In the genomic region with DNA sequence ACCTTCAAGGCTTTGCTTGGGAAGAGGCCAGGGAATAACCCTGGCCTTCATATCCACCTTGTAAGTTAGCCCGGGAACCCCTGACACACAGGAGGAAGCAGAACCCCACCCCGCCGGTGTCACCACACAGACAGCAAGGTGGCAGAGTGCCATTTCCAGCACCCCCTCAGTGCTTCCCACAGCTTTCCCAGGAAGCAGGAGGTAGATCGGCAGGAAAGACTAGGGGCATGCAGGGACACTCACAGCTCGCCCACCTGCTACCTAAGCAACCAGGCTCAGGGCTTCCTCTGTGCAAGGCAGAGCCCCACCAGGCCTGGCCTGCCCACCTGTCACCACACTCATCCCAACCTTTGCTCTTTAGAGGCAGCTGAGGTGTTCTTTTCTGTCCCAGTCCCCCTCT, we compare ENCODE assay signal across 7 mouse cellular contexts. TPM values are rescaled to one million over a fixed set of nuclear protein-coding genes. Genes with fewer than 3 reads are reported as not detected.
DNase-seq lines count a peak whose midpoint lies in the region; ATAC-seq lines count a peak whose summit lies in the region.

No protein-coding gene starts in this region.

- H3K4me2 ChIP-seq in lung, embryonic 15.5 days = peak overlapping the region; percentile 63
- peak overlapping the region; percentile 80 for H3K4me2 ChIP-seq in embryonic facial prominence, embryonic 11.5 days (ENCODE audit: low read depth, low read length)
- peak overlapping the region; percentile 74 for H3K4me2 ChIP-seq in hindbrain, embryonic 15.5 days
- peak overlapping the region; percentile 91 for H3K4me2 ChIP-seq in liver, embryonic 12.5 days

- peak overlapping the region; percentile 75; the same call in 1 of the 2 replicates for H3K9ac ChIP-seq in lung, embryonic 15.5 days
- peak overlapping the region; percentile 37 for H3K9ac ChIP-seq in embryonic facial prominence, embryonic 11.5 days (replicated peaks; ENCODE audit: low read length)
- H3K9ac ChIP-seq in hindbrain, embryonic 15.5 days = peak overlapping the region; percentile 85
- H3K9ac ChIP-seq in liver, embryonic 12.5 days = peak overlapping the region; percentile 84; the same call in 1 of the 2 replicates

- no peak for DNase-seq in lung, postnatal 36 days
- no peak for DNase-seq in embryonic facial prominence, embryonic 11.5 days (ENCODE audit: low spot score)
- peak; percentile 28 for DNase-seq in telencephalon, adult 2 months (ENCODE audit: low read depth, low spot score)
- no peak for DNase-seq in thymus, postnatal 0 days (ENCODE audit: low spot score)

- H3K4me3 ChIP-seq in lung, embryonic 15.5 days = peak overlapping the region; percentile 69; the same call in 1 of the 2 replicates
- peak overlapping the region; percentile 7; the same call in 1 of the 2 replicates for H3K4me3 ChIP-seq in embryonic facial prominence, embryonic 11.5 days (ENCODE audit: low read depth, low read length)
- H3K4me3 ChIP-seq in hindbrain, embryonic 15.5 days = peak overlapping the region; percentile 74
- H3K4me3 ChIP-seq in liver, embryonic 12.5 days = peak overlapping the region; percentile 81

- no peaks in the 10 kb centered on the region for H3K27me3 ChIP-seq in lung, embryonic 15.5 days
- no peaks in the 10 kb centered on the region for H3K27me3 ChIP-seq in embryonic facial prominence, embryonic 11.5 days (ENCODE audit: control insufficient read depth, insufficient read depth, low read length)
- no peaks in the 10 kb centered on the region for H3K27me3 ChIP-seq in hindbrain, embryonic 15.5 days
- H3K27me3 ChIP-seq in liver, embryonic 12.5 days (replicated peaks) = no peaks in the 10 kb centered on the region

- no peaks in the 10 kb centered on the region for H3K9me3 ChIP-seq in lung, embryonic 15.5 days
- H3K9me3 ChIP-seq in embryonic facial prominence, embryonic 11.5 days (replicated peaks; ENCODE audit: control insufficient read depth, low read length) = no peaks in the 10 kb centered on the region
- no peaks in the 10 kb centered on the region for H3K9me3 ChIP-seq in hindbrain, embryonic 15.5 days
- no peaks in the 10 kb centered on the region for H3K9me3 ChIP-seq in liver, embryonic 12.5 days (replicated peaks)

- H3K4me1 ChIP-seq in lung, embryonic 15.5 days = peaks cover 72% of the 10 kb centered on the region
- H3K4me1 ChIP-seq in embryonic facial prominence, embryonic 11.5 days (ENCODE audit: control insufficient read depth, insufficient read depth, low read length) = peaks cover 14% of the 10 kb centered on the region
- H3K4me1 ChIP-seq in hindbrain, embryonic 15.5 days (replicated peaks) = peaks cover 90% of the 10 kb centered on the region
- H3K4me1 ChIP-seq in liver, embryonic 12.5 days = peaks cover 89% of the 10 kb centered on the region

- H3K36me3 ChIP-seq in lung, embryonic 15.5 days = peaks cover 11% of the 10 kb centered on the region; the same call in 1 of the 2 replicates
- H3K36me3 ChIP-seq in embryonic facial prominence, embryonic 11.5 days (replicated peaks; ENCODE audit: control insufficient read depth, insufficient read depth, low read depth, low read length) = no peaks in the 10 kb centered on the region
- no peaks in the 10 kb centered on the region for H3K36me3 ChIP-seq in hindbrain, embryonic 15.5 days
- H3K36me3 ChIP-seq in liver, embryonic 12.5 days = peaks cover 45% of the 10 kb centered on the region

- no peak for ATAC-seq in lung, embryonic 15.5 days (ENCODE audit: borderline replicate concordance, extremely low read depth, low FRiP score, low TSS enrichment)
- ATAC-seq in embryonic facial prominence, embryonic 11.5 days (replicated peaks; ENCODE audit: insufficient number of reproducible peaks, low FRiP score, low TSS enrichment, low read depth) = no peak
- no peak for ATAC-seq in hindbrain, embryonic 15.5 days (ENCODE audit: low FRiP score, low read depth)
- ATAC-seq in liver, embryonic 12.5 days = no peak

- 64% methylated on average over 5 of the region's 5 CpGs for WGBS in lung, embryonic 15.5 days
- WGBS in embryonic facial prominence, embryonic 11.5 days = 68% methylated on average over 5 of the region's 5 CpGs
- 46% methylated on average over 5 of the region's 5 CpGs for WGBS in hindbrain, embryonic 15.5 days
- 89% methylated on average over 5 of the region's 5 CpGs for WGBS in liver, embryonic 12.5 days (ENCODE audit: insufficient replicate concordance)

- 0 out of 2 replicates have a peak overlapping the region, but pooled peaks have one; percentile 92 for H3K27ac ChIP-seq in lung, embryonic 15.5 days
- no peak overlapping the region for H3K27ac ChIP-seq in embryonic facial prominence, embryonic 11.5 days (replicated peaks; ENCODE audit: low read depth, low read length)
- peak overlapping the region; percentile 96 for H3K27ac ChIP-seq in hindbrain, embryonic 15.5 days (replicated peaks)
- H3K27ac ChIP-seq in liver, embryonic 12.5 days = peak overlapping the region; percentile 17

RNA-seq across cellular contexts. Expression of a gene that starts 19.1 kb away (rescaled TPM):
- polyA plus RNA-seq in lung, embryonic 15.5 days (2015; fragmentation: Nextera tagmentation; extraction: Ambion mirVana) = 36.1 and 37.1 TPM in 2 replicates
- 24.3 and 27.9 TPM in 2 replicates for polyA plus RNA-seq in embryonic facial prominence, embryonic 11.5 days (2014; fragmentation: Nextera tagmentation; extraction: Ambion mirVana)
- polyA plus RNA-seq in hindbrain, embryonic 15.5 days (2015; fragmentation: Nextera tagmentation; extraction: Ambion mirVana) = 57.7 and 70.9 TPM in 2 replicates
- 12.1 and 14.8 TPM in 2 replicates for polyA plus RNA-seq in liver, embryonic 12.5 days (2016; fragmentation: Nextera tagmentation; extraction: Ambion mirVana)
- polyA plus RNA-seq in thymus, postnatal 0 days (2015; fragmentation: Nextera tagmentation; extraction: Ambion mirVana) = 19.7 and 24.1 TPM in 2 replicates

Comparison
In these comparisons a context has a peak if more than half of its experiments do, and no peak if none do; other contexts are left out.
1. H3K4me3 ChIP-seq: peak in every context shown above with its lines; median percentile 81 in liver, embryonic 12.5 days; 74 in hindbrain, embryonic 15.5 days; 69 in lung, embryonic 15.5 days; 7 in embryonic facial prominence, embryonic 11.5 days.